Mouse (Mus musculus) E14TG2a.4 (cell line): Measurements from ENCODE around the gene Trabd2b.

Experiments used
- H3K27me3 ChIP-seq: 2 replicates; pipeline ENCODE4 v1.6.1; 2014; ENCODE audit warnings: low read length, control low read depth; ENCODE audit not compliant: insufficient read depth
- H3K36me3 ChIP-seq: 2 replicates; pipeline ENCODE4 v1.6.1; 2014; ENCODE audit warnings: low read length, control low read depth; ENCODE audit not compliant: insufficient read depth
- H3K4me1 ChIP-seq: replicated peaks from 2 replicates; pipeline ENCODE4 v1.6.1; 2014; ENCODE audit warnings: low read depth, low read length, control low read depth
- H3K4me3 ChIP-seq: replicated peaks from 2 replicates; pipeline ENCODE4 v1.5.1; 2014; ENCODE audit warnings: mild to moderate bottlenecking, low read length
- H3K9me3 ChIP-seq: 2 replicates; pipeline ENCODE4 v1.6.1; 2014; ENCODE audit warnings: low read length, control low read depth
- CTCF ChIP-seq: conservative IDR thresholded peaks from 2 replicates; pipeline ENCODE4 v1.5.1; 2014; ENCODE audit warnings: low read length
- NANOG ChIP-seq: IDR thresholded peaks from 2 replicates; pipeline ENCODE4 v1.6.1; 2014; ENCODE audit warnings: borderline replicate concordance, low read length, mixed read lengths
- POU5F1 ChIP-seq: IDR thresholded peaks from 2 replicates; pipeline ENCODE4 v1.6.1; 2014; ENCODE audit warnings: low read length, borderline replicate concordance

Trabd2b gene

DNA sequence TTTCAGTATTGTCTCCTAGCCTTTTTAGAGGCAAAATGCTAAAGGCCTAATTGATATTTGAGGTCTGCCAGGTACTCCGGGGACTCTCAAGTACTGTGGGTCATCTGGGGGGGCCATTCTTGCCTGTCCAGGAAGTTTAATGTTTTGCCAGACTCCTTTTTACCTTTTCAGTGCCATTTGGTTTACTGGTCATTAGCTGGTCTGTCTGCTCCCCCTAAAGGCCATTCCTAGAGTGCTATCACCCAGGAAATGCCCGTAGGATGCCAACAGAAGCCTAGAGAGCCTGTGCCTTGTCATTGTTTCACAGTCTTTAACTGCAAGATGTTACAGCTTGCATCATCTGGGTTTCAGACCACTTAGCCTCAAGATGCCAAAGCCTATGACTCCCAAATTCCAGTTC lies 35.7 kb downstream of the Trabd2b start:
- Histone ChIP-seq H3K4me1 (no peaks in the 10 kb centered on the region), H3K27me3 (no peaks in the 10 kb centered on the region), H3K36me3 (no peaks in the 10 kb centered on the region), H3K4me3 (no peak overlapping the region), H3K9me3 (no peaks in the 10 kb centered on the region)
- TF ChIP-seq POU5F1 (no peak), NANOG (no peak), CTCF (no peak)

DNA sequence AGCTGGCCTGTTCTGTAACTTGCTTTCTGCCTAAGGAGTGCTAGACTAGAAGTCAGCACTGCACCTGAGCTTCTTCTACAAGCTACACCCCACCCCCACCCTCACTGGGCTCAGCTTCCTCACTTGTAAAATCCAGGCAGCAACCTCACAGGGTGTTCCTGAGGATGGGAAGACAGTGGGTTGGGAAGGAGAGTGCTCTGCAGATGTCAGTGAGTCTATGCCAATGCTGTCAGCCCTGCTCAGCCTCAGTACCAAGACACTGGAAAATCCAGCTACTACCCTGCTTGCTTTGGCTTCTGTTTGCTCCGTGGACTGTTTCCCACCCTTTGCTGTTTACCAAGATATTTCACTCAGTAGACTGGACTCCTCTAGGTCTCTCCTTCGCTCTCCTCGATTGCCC lies 36.1 kb downstream of the Trabd2b start:
- no peak overlapping the region for H3K4me3 ChIP-seq
- H3K4me1 ChIP-seq: no peaks in the 10 kb centered on the region
- H3K27me3 ChIP-seq: no peaks in the 10 kb centered on the region
- TF ChIP-seq CTCF (no peak), NANOG (no peak), POU5F1 (no peak)
- H3K9me3 ChIP-seq: no peaks in the 10 kb centered on the region
- H3K36me3 ChIP-seq: no peaks in the 10 kb centered on the region

GRCm38 (mm10) chr4:114448393-114449052 lies 42.0 kb downstream of the Trabd2b start:
- no peaks in the 10 kb centered on the region for H3K4me1 ChIP-seq
- no peaks in the 10 kb centered on the region for H3K27me3 ChIP-seq
- no peaks in the 10 kb centered on the region for H3K9me3 ChIP-seq
- H3K4me3 ChIP-seq: no peak overlapping the region
- TF ChIP-seq CTCF: no peak
- no peaks in the 10 kb centered on the region for H3K36me3 ChIP-seq

DNA sequence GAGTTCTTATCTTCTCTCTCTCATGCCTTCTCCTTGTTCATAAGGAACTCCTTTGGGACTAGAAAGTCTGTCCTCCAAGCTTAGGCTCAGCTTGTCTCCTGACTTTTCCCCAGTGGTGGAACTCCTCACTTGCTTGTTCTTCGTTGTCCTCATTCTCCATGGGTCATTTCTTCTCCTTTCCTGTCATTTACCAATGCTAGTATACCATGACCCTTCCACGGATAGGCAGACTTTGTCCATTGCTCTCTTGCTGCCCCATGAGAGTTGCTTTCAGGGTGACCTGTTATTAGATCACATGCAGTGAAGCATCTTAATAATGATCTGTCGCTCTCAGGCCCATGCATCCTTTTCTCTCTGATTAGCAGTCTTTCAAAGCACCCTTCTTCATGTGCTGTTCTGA lies 46.6 kb downstream of the Trabd2b start:
- TF ChIP-seq NANOG: no peak
- no peak for TF ChIP-seq CTCF
- no peak for TF ChIP-seq POU5F1
- no peaks in the 10 kb centered on the region for H3K9me3 ChIP-seq
- no peaks in the 10 kb centered on the region for H3K4me1 ChIP-seq

DNA sequence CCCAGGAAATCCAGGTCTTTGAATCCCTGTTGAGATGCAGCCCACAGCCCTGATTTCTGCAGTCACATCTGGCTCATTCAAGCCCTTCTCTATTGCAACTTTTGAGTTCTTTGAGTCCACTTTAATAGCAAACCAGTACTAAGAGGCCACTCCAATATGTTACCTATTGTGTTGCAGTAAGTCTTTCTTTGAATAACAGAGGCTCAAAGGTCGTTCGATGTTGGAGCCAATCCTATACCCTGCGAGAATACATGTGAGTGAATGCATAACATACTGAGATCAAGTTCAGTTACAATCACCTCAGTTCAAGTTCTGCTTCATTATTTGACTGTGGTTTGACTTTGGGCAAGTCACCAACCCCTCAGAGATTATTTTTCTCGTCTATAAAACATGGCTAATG lies 47.5 kb downstream of the Trabd2b start:
- no peaks in the 10 kb centered on the region for H3K36me3 ChIP-seq
- no peak overlapping the region for H3K4me3 ChIP-seq
- no peaks in the 10 kb centered on the region for H3K9me3 ChIP-seq
- TF ChIP-seq NANOG (no peak), POU5F1 (no peak), CTCF (no peak)
- no peaks in the 10 kb centered on the region for H3K27me3 ChIP-seq
- no peaks in the 10 kb centered on the region for H3K4me1 ChIP-seq

More for the DNA sequence above, 46.6 kb downstream of the Trabd2b start:
- no peak overlapping the region for H3K4me3 ChIP-seq
- no peaks in the 10 kb centered on the region for H3K27me3 ChIP-seq
- no peaks in the 10 kb centered on the region for H3K36me3 ChIP-seq

DNA sequence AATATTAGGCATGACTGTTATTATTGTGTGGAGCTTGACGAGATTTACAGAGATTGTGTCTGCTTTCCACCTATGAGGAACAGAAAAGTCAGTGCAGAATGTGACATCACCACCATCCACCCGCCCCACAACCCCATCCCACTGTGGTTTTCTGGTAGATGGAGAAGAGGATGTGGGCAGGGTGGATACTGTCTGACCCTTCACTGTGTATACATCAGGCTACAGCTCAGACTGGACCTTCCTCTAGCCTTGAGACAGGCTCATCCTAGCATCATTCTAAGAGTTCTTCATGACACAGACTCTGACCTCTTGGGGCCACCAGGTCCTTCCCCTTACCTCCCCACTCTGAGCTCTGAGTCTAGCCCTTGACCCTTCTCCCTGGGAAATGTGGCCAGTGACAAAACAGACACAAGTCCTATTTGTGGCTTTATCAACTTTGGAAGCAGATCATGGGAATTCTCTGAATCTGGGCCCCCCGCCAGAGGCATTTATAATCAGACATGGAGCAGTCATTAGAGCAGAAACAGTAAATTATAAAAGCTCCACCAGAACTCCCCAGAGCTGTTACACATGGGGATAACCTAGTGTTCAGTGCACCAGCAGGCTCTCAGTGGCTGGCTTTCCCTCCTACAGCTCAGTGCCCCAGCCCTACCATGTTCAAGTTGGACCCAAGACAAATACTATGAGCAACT lies 48.1 kb downstream of the Trabd2b start:
- TF ChIP-seq NANOG (no peak), POU5F1 (no peak), CTCF (no peak)

DNA sequence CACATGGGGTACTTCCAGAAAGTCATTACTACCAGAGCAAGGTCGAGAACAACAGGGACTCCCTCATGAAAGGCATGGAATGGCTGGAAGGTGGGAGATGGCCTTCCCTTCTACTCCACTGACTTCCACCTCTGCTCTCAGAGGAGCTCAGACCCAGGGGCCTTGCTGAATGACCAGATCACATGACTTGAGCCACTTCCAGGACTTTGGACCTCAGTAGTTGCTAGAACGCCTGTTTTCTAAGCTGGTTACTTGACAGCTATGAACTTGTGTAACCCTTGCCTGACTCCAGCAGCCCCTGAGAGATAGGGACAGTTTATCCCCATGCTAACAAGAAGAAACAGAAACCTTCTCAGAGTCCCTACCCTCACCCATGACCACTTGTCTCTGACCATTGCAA lies 50.6 kb downstream of the Trabd2b start:
- H3K36me3 ChIP-seq: no peaks in the 10 kb centered on the region
- H3K27me3 ChIP-seq: no peaks in the 10 kb centered on the region
- H3K4me1 ChIP-seq: no peaks in the 10 kb centered on the region
- no peaks in the 10 kb centered on the region for H3K9me3 ChIP-seq
- TF ChIP-seq NANOG: no peak
- no peak for TF ChIP-seq CTCF
- no peak for TF ChIP-seq POU5F1
- H3K4me3 ChIP-seq: no peak overlapping the region

More for the DNA sequence above, 48.1 kb downstream of the Trabd2b start:
- no peak overlapping the region for H3K4me3 ChIP-seq
- no peaks in the 10 kb centered on the region for H3K36me3 ChIP-seq
- H3K9me3 ChIP-seq: no peaks in the 10 kb centered on the region
- no peaks in the 10 kb centered on the region for H3K4me1 ChIP-seq
- no peaks in the 10 kb centered on the region for H3K27me3 ChIP-seq

DNA sequence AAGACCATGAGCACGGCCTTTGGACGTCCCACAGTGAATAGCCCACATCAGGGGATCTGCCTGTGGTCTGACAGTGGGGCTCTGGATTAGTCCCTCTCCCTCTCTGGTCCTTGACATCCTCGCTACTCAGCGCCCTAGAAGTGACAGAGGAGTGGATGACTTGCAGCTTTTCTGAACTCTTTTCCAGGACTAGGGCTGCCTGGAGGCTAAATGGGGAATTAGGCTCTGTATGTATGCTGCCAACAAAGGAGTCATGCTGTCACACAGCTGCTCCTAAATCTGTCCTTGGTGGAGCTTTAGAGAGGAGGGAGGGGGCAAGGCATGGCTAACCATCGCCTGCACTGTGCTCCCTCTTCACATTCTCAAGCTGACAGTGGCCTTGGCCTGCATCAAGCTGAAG lies 53.1 kb downstream of the Trabd2b start:
- no peaks in the 10 kb centered on the region for H3K9me3 ChIP-seq
- TF ChIP-seq POU5F1 (no peak), CTCF (no peak), NANOG (no peak)
- H3K27me3 ChIP-seq: no peaks in the 10 kb centered on the region
- no peak overlapping the region for H3K4me3 ChIP-seq
- H3K4me1 ChIP-seq: no peaks in the 10 kb centered on the region
- H3K36me3 ChIP-seq: no peaks in the 10 kb centered on the region

GRCm38 (mm10) chr4:114460401-114460800 lies 53.9 kb downstream of the Trabd2b start:
- Histone ChIP-seq H3K4me3 (no peak overlapping the region), H3K4me1 (no peaks in the 10 kb centered on the region), H3K27me3 (no peaks in the 10 kb centered on the region), H3K9me3 (no peaks in the 10 kb centered on the region), H3K36me3 (no peaks in the 10 kb centered on the region)
- TF ChIP-seq NANOG (no peak), CTCF (no peak), POU5F1 (no peak)
